Mouse (Mus musculus): Measurements from ENCODE around the gene Dyrk3.

Dyrk3 gene

DNA sequence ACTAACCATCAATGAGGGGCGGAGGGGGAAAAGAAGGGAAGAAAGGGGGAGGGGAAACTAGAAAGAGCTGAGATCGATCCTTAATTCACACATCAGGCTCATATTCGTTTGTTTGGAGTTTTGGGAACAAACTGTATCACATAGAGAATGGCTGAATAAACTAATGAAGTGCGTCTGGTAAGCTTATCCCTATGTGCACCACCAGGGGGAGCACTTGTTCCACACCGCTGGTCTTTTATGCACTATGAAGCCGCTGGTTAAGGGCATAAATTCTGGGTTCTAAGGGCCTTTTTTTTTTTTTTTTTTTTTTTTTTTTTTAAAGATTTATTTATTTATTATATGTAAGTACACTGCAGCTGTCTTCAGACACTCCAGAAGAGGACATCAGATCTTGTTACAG, 22.2 kb downstream of the Dyrk3 start:
- Histone ChIP-seq H3K4me3 (replicated peaks; ENCODE audit: low read length) (no peak overlapping the region), H3K27me3 (ENCODE audit: insufficient read depth, low read length) (peaks cover 46% of the 10 kb centered on the region), H3K4me1 (replicated peaks; ENCODE audit: low read depth, low read length) (peaks cover 18% of the 10 kb centered on the region), H3K9me3 (ENCODE audit: low read length) (no peaks in the 10 kb centered on the region), H3K36me3 (ENCODE audit: insufficient read depth, low read length) (no peaks in the 10 kb centered on the region)
- TF ChIP-seq NANOG (IDR thresholded peaks at IDR 0.05; ENCODE audit: borderline replicate concordance, low read length) (no peak), CTCF (conservative IDR thresholded peaks at IDR 0.05; ENCODE audit: low read length) (peak; percentile 71)

DNA sequence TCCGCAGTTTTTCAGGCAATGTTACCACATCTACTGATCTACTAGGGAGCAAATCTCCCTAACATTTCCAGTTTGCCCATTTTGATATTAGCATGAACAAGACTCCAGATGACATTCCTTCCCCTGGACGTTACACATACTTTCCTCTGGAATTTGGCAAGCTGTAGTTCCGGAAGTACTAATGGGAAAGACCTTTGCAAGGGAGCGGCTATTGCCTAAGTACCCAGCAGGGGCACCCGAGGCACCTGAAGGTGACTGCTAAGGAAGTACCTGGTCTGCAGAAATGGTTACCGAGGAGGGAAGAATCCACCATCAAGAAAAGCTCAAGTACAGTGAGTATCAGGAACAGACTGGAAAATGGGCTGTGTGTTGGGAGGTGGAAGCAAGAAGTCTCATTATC, 25.6 kb downstream of the Dyrk3 start:
- Histone ChIP-seq H3K4me3 (replicated peaks; ENCODE audit: low read length) (no peak overlapping the region), H3K27me3 (ENCODE audit: insufficient read depth, low read length) (peaks cover 35% of the 10 kb centered on the region), H3K9me3 (ENCODE audit: low read length) (no peaks in the 10 kb centered on the region), H3K4me1 (replicated peaks; ENCODE audit: low read depth, low read length) (peaks cover 19% of the 10 kb centered on the region), H3K36me3 (ENCODE audit: insufficient read depth, low read length) (no peaks in the 10 kb centered on the region)
- TF ChIP-seq POU5F1 (IDR thresholded peaks at IDR 0.05; ENCODE audit: borderline replicate concordance, low read length) (no peak), CTCF (conservative IDR thresholded peaks at IDR 0.05; ENCODE audit: low read length) (peak; percentile 21; the same call in 1 of the 2 replicates), NANOG (IDR thresholded peaks at IDR 0.05; ENCODE audit: borderline replicate concordance, low read length) (no peak)

DNA sequence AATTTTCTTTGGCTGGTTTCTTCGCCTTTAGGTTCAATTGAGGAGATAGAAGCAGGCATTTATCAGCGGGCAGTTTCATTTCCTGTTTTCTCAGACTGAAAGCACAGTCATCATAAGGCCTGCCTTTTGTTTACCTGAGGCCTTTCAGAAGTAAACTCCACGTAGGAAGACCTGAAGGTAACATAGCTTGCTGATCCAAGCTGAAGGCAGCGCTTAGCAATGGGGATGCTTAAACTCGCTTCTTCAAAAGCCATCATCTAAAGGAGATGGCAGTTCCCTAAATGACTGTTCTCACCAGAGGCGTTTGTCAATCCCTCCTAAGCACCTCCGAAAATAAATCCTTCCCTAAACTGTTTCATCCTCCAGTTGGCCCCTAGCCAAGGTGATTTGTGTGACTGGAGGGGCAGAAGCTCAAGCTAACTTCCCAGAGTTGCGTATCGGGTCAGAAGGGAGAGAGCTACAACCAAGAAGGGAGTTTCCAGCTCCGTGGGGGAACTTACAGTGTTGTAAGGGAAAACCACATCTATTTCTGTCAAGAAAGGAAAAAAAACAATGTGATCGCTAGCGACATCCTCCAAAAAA, 27.5 kb downstream of the Dyrk3 start:
- Histone ChIP-seq H3K9me3 (ENCODE audit: low read length) (no peaks in the 10 kb centered on the region), H3K4me1 (replicated peaks; ENCODE audit: low read depth, low read length) (peaks cover 12% of the 10 kb centered on the region), H3K36me3 (ENCODE audit: insufficient read depth, low read length) (no peaks in the 10 kb centered on the region), H3K4me3 (replicated peaks; ENCODE audit: low read length) (no peak overlapping the region), H3K27me3 (ENCODE audit: insufficient read depth, low read length) (peaks cover 25% of the 10 kb centered on the region)
- TF ChIP-seq CTCF (conservative IDR thresholded peaks at IDR 0.05; ENCODE audit: low read length): no peak
- no peak for TF ChIP-seq POU5F1 (IDR thresholded peaks at IDR 0.05; ENCODE audit: borderline replicate concordance, low read length)
- TF ChIP-seq NANOG (IDR thresholded peaks at IDR 0.05; ENCODE audit: borderline replicate concordance, low read length): no peak

DNA sequence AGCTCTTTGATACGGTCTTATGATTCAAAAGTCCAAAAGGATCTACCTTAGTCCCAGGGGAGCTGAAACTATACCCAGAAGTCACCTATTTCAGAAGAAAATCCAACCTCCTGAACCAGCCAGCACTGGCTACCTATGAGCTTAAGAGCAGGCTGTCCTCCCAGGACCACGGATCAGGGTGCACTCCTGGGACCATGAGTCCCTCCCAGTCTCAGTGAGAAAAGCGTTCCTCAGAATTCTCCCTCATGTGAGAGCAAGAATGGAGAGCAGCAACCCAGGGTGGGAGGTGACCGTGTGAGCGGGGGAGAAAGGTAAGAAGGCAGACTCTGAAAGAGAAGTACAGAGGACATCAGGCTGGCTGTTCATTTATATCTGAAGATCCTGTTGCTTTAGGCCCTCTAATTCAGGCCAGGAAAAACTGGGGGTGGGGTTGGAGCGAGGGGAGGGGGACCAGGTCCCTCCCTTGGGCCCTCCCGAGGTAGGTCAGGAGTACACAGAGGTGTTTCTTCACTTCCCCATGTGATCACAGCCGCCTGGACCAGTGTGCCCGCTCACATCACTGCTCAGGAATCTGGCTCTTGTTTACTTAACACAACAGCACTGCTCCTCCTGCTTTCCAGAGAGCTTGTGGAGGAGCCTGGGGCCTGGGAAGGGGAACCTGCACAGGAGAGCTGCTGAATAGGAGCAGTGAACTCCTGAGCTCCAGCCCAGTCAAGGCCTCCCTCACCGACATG, 30.4 kb downstream of the Dyrk3 start:
- Histone ChIP-seq H3K4me3 (replicated peaks; ENCODE audit: low read length) (no peak overlapping the region), H3K9me3 (ENCODE audit: low read length) (no peaks in the 10 kb centered on the region), H3K36me3 (ENCODE audit: insufficient read depth, low read length) (no peaks in the 10 kb centered on the region), H3K27me3 (ENCODE audit: insufficient read depth, low read length) (peaks cover 17% of the 10 kb centered on the region), H3K4me1 (replicated peaks; ENCODE audit: low read depth, low read length) (peaks cover 12% of the 10 kb centered on the region)
- TF ChIP-seq POU5F1 (IDR thresholded peaks at IDR 0.05; ENCODE audit: borderline replicate concordance, low read length): no peak
- no peak for TF ChIP-seq CTCF (conservative IDR thresholded peaks at IDR 0.05; ENCODE audit: low read length)
- no peak for TF ChIP-seq NANOG (IDR thresholded peaks at IDR 0.05; ENCODE audit: borderline replicate concordance, low read length)

DNA sequence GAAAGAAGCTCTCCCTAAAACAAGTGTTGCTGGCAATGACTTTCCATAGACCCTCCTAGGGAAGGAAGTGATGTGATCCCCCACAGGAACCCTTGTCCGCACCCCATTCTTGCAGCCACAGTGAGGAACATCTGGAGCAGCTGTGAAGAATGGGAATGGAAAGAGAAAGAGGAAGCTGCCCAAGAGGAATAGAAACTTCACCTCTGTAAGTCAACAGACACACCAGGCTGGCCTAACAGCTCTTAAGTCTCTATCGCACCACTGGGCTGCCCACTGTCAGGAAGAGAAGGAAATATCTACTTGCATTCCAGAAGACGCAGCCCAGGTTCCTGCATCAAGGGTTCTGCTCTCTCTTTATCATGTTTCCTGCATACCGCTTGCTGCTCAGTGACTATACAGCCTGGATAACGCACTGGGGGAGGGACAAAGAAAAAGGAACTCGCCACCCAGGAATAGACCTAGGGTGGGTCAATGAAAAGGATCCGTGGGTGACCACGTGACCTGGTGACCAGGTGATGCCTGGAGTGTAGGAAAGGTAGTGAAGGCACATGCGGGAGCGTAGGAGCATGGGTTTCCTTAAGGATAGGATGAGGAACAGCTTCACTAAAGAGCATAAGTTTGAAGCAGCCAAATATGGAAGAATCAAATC, 34.2 kb downstream of the Dyrk3 start:
- Histone ChIP-seq H3K4me3 (replicated peaks; ENCODE audit: low read length) (no peak overlapping the region), H3K27me3 (ENCODE audit: insufficient read depth, low read length) (peaks cover 46% of the 10 kb centered on the region), H3K36me3 (ENCODE audit: insufficient read depth, low read length) (no peaks in the 10 kb centered on the region), H3K4me1 (replicated peaks; ENCODE audit: low read depth, low read length) (peaks cover 8% of the 10 kb centered on the region; the same call in 1 of the 2 replicates), H3K9me3 (ENCODE audit: low read length) (no peaks in the 10 kb centered on the region)
- TF ChIP-seq NANOG (IDR thresholded peaks at IDR 0.05; ENCODE audit: borderline replicate concordance, low read length) (no peak), CTCF (conservative IDR thresholded peaks at IDR 0.05; ENCODE audit: low read length) (no peak), POU5F1 (IDR thresholded peaks at IDR 0.05; ENCODE audit: borderline replicate concordance, low read length) (no peak)

DNA sequence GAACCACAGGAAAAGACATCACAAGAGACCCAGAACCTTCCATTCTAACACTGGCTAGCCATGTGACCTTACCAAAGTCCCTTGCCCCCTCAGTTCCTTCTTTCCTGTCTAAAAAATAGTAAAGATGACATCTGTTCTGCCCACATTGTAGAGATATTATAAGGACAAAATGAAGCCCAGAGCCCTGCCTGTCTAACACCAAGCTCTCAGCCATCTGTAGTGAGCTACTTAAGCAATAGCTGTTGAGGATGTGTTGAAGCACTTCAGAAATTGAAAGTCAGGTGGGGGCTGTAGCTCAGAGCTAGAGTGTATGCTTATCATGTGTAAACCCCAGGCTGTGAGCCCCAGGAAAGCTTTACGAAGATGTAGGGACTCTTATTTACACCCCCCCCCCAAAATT, 37.3 kb downstream of the Dyrk3 start:
- Histone ChIP-seq H3K36me3 (ENCODE audit: insufficient read depth, low read length) (no peaks in the 10 kb centered on the region), H3K4me1 (replicated peaks; ENCODE audit: low read depth, low read length) (peaks cover 8% of the 10 kb centered on the region), H3K9me3 (ENCODE audit: low read length) (no peaks in the 10 kb centered on the region), H3K4me3 (replicated peaks; ENCODE audit: low read length) (no peak overlapping the region), H3K27me3 (ENCODE audit: insufficient read depth, low read length) (peaks cover 63% of the 10 kb centered on the region)
- TF ChIP-seq POU5F1 (IDR thresholded peaks at IDR 0.05; ENCODE audit: borderline replicate concordance, low read length): no peak
- TF ChIP-seq CTCF (conservative IDR thresholded peaks at IDR 0.05; ENCODE audit: low read length): no peak
- no peak for TF ChIP-seq NANOG (IDR thresholded peaks at IDR 0.05; ENCODE audit: borderline replicate concordance, low read length)

DNA sequence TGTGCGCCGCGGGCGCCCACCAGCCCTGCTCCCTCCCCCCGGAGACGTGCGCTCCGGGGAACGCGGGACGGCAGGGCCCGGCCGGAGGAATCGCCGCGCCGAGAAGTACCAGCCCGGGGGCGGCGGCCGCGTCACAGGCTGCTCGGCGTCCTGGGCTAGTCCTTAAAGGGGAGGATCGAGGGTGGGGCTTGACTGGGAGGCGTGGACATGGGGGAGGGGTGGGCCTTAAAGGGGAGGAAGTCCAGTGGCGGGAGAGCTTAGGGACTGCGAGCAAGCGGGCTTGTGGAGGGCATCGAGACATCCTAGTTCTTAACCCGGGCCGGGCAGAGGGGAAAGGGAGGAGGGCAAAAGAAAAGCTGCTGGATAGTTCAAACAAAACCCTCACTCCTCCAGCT, 40.4 kb downstream of the Dyrk3 start, which contains the start of gene Mapkapk2:
Mapkapk2 (minus strand) TSS at position 127 of the 395 bp plus-strand sequence.
- H3K9me3 ChIP-seq (ENCODE audit: low read length): no peaks in the 10 kb centered on the region
- no peaks in the 10 kb centered on the region for H3K36me3 ChIP-seq (ENCODE audit: insufficient read depth, low read length)
- peaks cover 77% of the 10 kb centered on the region for H3K27me3 ChIP-seq (ENCODE audit: insufficient read depth, low read length)
- H3K4me3 ChIP-seq (replicated peaks; ENCODE audit: low read length): peak within 1 kb of the TSS; percentile 86
- H3K4me1 ChIP-seq (replicated peaks; ENCODE audit: low read depth, low read length): peaks cover 12% of the 10 kb centered on the region
- TF ChIP-seq POU5F1 (IDR thresholded peaks at IDR 0.05; ENCODE audit: borderline replicate concordance, low read length): no peak
- TF ChIP-seq CTCF (conservative IDR thresholded peaks at IDR 0.05; ENCODE audit: low read length): no peak
- TF ChIP-seq NANOG (IDR thresholded peaks at IDR 0.05; ENCODE audit: borderline replicate concordance, low read length): no peak

DNA sequence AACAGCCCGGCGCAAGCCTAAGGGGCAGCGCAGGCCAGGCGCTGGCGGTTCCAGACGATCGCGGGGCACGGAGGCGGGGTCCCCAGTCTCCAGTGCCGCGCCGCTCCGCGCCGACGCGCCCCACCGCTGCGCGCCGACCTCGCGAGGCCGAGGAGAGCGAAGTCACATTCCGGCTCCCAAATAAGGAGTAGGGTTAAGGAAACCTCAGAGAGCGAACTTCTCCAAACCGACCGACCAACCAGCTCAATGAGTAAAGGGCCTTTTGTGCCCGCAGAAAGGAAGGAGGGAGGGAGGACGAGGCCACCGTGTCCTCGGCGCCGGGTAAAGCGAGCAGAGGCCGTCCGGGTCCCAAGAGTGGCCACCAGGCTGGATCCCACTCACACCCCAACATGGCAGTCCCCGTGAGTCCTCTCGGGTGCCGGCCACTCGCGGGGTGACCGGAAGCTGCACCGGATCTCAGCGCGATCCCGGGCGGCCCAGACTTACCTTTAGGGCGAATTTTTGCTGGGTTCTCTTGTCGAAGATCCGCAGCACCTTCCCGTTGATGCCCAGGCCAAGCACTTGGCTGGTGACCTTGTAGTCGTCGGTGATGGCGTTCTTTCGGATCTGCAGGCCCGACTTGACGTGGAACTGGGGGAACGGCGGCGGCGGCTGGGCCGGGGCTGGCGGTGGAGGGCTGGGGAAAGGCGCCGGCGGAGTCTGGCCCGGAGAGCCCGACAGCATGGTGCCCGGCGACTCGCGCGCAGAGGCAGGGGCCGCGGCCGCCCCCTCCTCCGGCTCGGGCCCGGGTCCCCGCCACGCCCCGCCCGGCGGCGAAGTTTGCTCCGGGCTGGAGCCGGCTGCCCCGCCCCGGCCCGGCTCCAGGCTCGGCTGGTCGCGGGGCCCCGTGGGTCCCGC, 41.1 kb downstream of the Dyrk3 start:
- Histone ChIP-seq H3K9me3 (ENCODE audit: low read length) (no peaks in the 10 kb centered on the region), H3K27me3 (ENCODE audit: insufficient read depth, low read length) (peaks cover 78% of the 10 kb centered on the region), H3K4me3 (replicated peaks; ENCODE audit: low read length) (peak overlapping the region; percentile 86), H3K36me3 (ENCODE audit: insufficient read depth, low read length) (no peaks in the 10 kb centered on the region), H3K4me1 (replicated peaks; ENCODE audit: low read depth, low read length) (peaks cover 12% of the 10 kb centered on the region)
- TF ChIP-seq POU5F1 (IDR thresholded peaks at IDR 0.05; ENCODE audit: borderline replicate concordance, low read length): no peak
- TF ChIP-seq CTCF (conservative IDR thresholded peaks at IDR 0.05; ENCODE audit: low read length): no peak
- TF ChIP-seq NANOG (IDR thresholded peaks at IDR 0.05; ENCODE audit: borderline replicate concordance, low read length): no peak

All from E14TG2a.4 (cell line).